Mouse (Mus musculus) CH12.LX (cell line): ENCODE data around the gene 4930402H24Rik. TPM values are rescaled to one million over a fixed set of nuclear protein-coding genes. Genes with fewer than 3 reads are reported as not detected.

Experiments used
- DNase-seq: peaks from one replicate; pipeline ENCODE4 v3.0.0-alpha.2; 2013; ENCODE audit errors: extremely low read depth
- H3K27ac ChIP-seq: 2 replicates; pipeline ENCODE4 v1.5.1; 2012; ENCODE audit warnings: low read depth, mild to moderate bottlenecking, control low read depth, moderate library complexity; ENCODE audit not compliant: insufficient read depth
- H3K27me3 ChIP-seq: replicated peaks from 2 replicates; pipeline ENCODE3; 2012; ENCODE audit warnings: inconsistent platforms
- H3K36me3 ChIP-seq, 2 experiments: replicated peaks in 1 of 2; 2 replicates each; pipeline versions ENCODE3 to v1.6.1; 2012; ENCODE audit warnings: inconsistent platforms in 1 of 2, low read length in 1 of 2, mild to moderate bottlenecking in 1 of 2, mixed read lengths in 1 of 2, moderate library complexity in 1 of 2; ENCODE audit not compliant: control insufficient read depth in 1 of 2, insufficient read depth in 1 of 2
- H3K4me1 ChIP-seq, 2 experiments: 2 replicates each; pipeline ENCODE4 v1.6.1; 2012; ENCODE audit warnings: inconsistent platforms in 1 of 2, moderate library complexity in 1 of 2; ENCODE audit not compliant: insufficient read depth in 2 of 2, control insufficient read depth in 1 of 2
- H3K4me2 ChIP-seq: 2 replicates; pipeline ENCODE4 v1.6.1; 2012; ENCODE audit warnings: low read depth, mild to moderate bottlenecking, control low read depth; ENCODE audit not compliant: poor library complexity, insufficient read depth, severe bottlenecking
- H3K4me3 ChIP-seq, 3 experiments: fragments of 150-350 bp in 1 of 3; sonication (generic) in 1 of 3; replicated peaks in 1 of 3; 2 replicates each; pipeline versions ENCODE3 to v1.5.1; 2011 to 2012; ENCODE audit warnings: low read depth in 2 of 3, low read length in 2 of 3, mild to moderate bottlenecking in 2 of 3, moderate library complexity in 2 of 3, control low read depth in 1 of 3, improper control_type of control experiment in 1 of 3, inconsistent platforms in 1 of 3, mixed read lengths in 1 of 3; ENCODE audit not compliant: poor library complexity in 1 of 3
- H3K79me2 ChIP-seq: replicated peaks from 2 replicates; pipeline ENCODE4 v1.6.1; 2012; ENCODE audit warnings: mild to moderate bottlenecking, moderate library complexity; ENCODE audit not compliant: control insufficient read depth, poor library complexity, insufficient read depth, severe bottlenecking; ENCODE audit errors: extremely low read depth
- H3K9ac ChIP-seq: 2 replicates; pipeline ENCODE4 v1.6.1; 2012; ENCODE audit warnings: low read depth, mild to moderate bottlenecking, control low read depth, moderate library complexity; ENCODE audit not compliant: insufficient read depth
- H3K9me3 ChIP-seq: replicated peaks from 2 replicates; pipeline ENCODE3; 2012; ENCODE audit warnings: low read length, inconsistent platforms, mixed read lengths
- CHD2 ChIP-seq: IDR thresholded peaks from 2 replicates; pipeline ENCODE4 v1.6.1; 2011; ENCODE audit warnings: low read length, improper control_type of control experiment
- CTCF ChIP-seq, 2 experiments: IDR thresholded peaks in 1 of 2; conservative IDR thresholded peaks in 1 of 2; 2 replicates each; pipeline ENCODE4 v1.5.1; 2011 to 2012; ENCODE audit warnings: low read depth in 2 of 2, low read length in 2 of 2, improper control_type of control experiment in 1 of 2, inconsistent platforms in 1 of 2, mild to moderate bottlenecking in 1 of 2, moderate library complexity in 1 of 2
- MAX ChIP-seq: IDR thresholded peaks from 2 replicates; pipeline ENCODE4 v1.6.1; 2011; ENCODE audit warnings: low read length, improper control_type of control experiment
- MXI1 ChIP-seq: IDR thresholded peaks from 2 replicates; pipeline ENCODE4 v1.6.1; 2011; ENCODE audit warnings: mild to moderate bottlenecking, low read depth, low read length, improper control_type of control experiment
- MYC ChIP-seq: IDR thresholded peaks from 2 replicates; pipeline ENCODE4 v1.6.1; 2011; ENCODE audit warnings: low read depth, mild to moderate bottlenecking, improper control_type of control experiment, low read length
- PAX5 ChIP-seq: IDR thresholded peaks from 2 replicates; pipeline ENCODE4 v1.6.1; 2012; ENCODE audit warnings: low read length, inconsistent platforms, mixed read lengths
- POLR2A ChIP-seq: IDR thresholded peaks from 2 replicates; pipeline ENCODE4 v1.6.1; 2011; ENCODE audit warnings: low read depth, mild to moderate bottlenecking, improper control_type of control experiment, low read length
- SMC3 ChIP-seq: IDR thresholded peaks from 2 replicates; pipeline ENCODE4 v1.6.1; 2011; ENCODE audit warnings: low read depth, low read length, improper control_type of control experiment
- USF1 ChIP-seq: IDR thresholded peaks from 2 replicates; pipeline ENCODE4 v1.6.1; 2014; ENCODE audit warnings: low read depth, mild to moderate bottlenecking, inconsistent platforms, low read length, improper control_type of control experiment
- dilution Hi-C: fragments of 300-500 bp; cut with MboI; formaldehyde crosslinking; loops from 2 replicates; pipeline ENCODE4 v1.14.3; 2020; ENCODE audit warnings: low sequenced_read_pairs; ENCODE audit not compliant: extremely low pct_unique_long_range_greater_than_20kb, extremely low pct_ligation_motif_present
- in situ Hi-C: fragments of 300-500 bp; cut with MboI; formaldehyde crosslinking; loops from 3 replicates; pipeline ENCODE4 v1.14.3; 2019; ENCODE audit warnings: low sequenced_read_pairs, low pct_ligation_motif_present, low pct_unique_long_range_greater_than_20kb, mixed read lengths
- polyA plus RNA-seq: library from polyadenylated mRNA; unstranded; fragments of >175 nt; gene quantifications from 2 replicates; pipeline ENCODE4 v1.2.1, GENCODE M21; 2012; ENCODE audit warnings: low read depth; ENCODE audit not compliant: insufficient read length
- total RNA-seq, 2 experiments: library from RNA; depleted of rRNA; stranded (reverse); fragments of 300-350 nt in 1 of 2; fragments of >200 nt in 1 of 2; gene quantifications; 2 replicates each; pipeline ENCODE4 v1.2.3; 2012 to 2014

The 4930402H24Rik gene
- total and polyA plus RNA-seq, 3 experiments, result 4.2 to 4.8 (median 4.2) TPM

- Histone ChIP-seq H3K9me3 (no peaks in the 10 kb centered on the region), H3K36me3 (peaks cover 71 to 96% of the 10 kb centered on the region in 2 experiments), H3K4me2 (no peak overlapping the region), H3K27ac (no peak overlapping the region), H3K79me2 (no peaks in the 10 kb centered on the region), H3K27me3 (no peaks in the 10 kb centered on the region), H3K4me3 (no peak overlapping the region), H3K4me1 (peaks cover 0 to 14% of the 10 kb centered on the region in 2 experiments; a peak in 2 of 4 replicates), H3K9ac (no peak overlapping the region)
- in situ Hi-C loops (no loop called here), dilution Hi-C loops (no loop called here)
- DNase-seq, result no peak
- TF ChIP-seq POLR2A (no peak), CHD2 (no peak), MYC (no peak)
Measured at GRCm38 (mm10) chr2:130657541-130657940, 248.7 kb downstream of the 4930402H24Rik start.

DNA sequence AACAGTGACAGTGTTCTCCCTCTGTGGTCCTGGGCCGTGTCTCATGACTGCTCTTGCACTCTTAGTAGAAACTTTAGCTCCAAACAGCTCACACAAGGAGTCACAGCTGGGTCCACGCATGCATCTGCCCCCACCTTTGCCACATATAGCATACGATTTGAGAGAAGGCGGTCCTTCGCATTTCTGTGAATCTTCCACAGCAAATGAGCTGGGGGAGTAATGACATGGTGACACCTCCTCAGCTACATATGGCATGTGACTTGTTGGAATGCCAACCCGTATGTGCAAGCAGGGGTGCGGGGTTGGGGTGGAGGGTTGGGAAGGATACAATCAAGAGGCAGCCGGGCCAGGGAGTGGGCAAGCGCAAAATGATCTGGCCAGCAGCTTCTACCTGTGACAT, 249.7 kb downstream of the 4930402H24Rik start:
- TF ChIP-seq CTCF (conservative IDR thresholded peaks at IDR 0.05 in 1 of 2, IDR thresholded peaks at IDR 0.05 in 1 of 2; ENCODE audit: low read depth in 2 of 2, low read length in 2 of 2), result no peak
- no peak for TF ChIP-seq PAX5
- no peak for TF ChIP-seq USF1
- TF ChIP-seq CHD2, result no peak
- no peak for TF ChIP-seq MXI1
- TF ChIP-seq SMC3, result no peak
- no peak for TF ChIP-seq MAX
- Histone ChIP-seq H3K79me2 (no peaks in the 10 kb centered on the region), H3K4me1 (peaks cover 0 to 4% of the 10 kb centered on the region in 2 experiments; a peak in 2 of 4 replicates), H3K27ac (no peak overlapping the region), H3K4me2 (no peak overlapping the region), H3K9ac (no peak overlapping the region), H3K9me3 (no peaks in the 10 kb centered on the region), H3K27me3 (no peaks in the 10 kb centered on the region), H3K4me3 (no peak overlapping the region), H3K36me3 (peaks cover 67 to 93% of the 10 kb centered on the region in 2 experiments)
- in situ Hi-C loops, result no loop called here
- DNase-seq, result no peak
- dilution Hi-C loops, result no loop called here

Other genes starting within 250 kb of the 4930402H24Rik start
- 72.7 and 77.9 TPM in 2 replicates for gene Ddrgk1, start 241.7 kb downstream of the 4930402H24Rik start, total RNA-seq (2012; rRNA removed)
- gene Ddrgk1, start 241.7 kb downstream of the 4930402H24Rik start, total RNA-seq (2014; rRNA removed), result 50.4 and 51.7 TPM in 2 replicates
- gene Ddrgk1, start 241.7 kb downstream of the 4930402H24Rik start, polyA plus RNA-seq, result 93.1 and 114 TPM in 2 replicates
- 59.1 and 89.6 TPM in 2 replicates for gene Itpa, start 238.8 kb downstream of the 4930402H24Rik start, total RNA-seq (2012; rRNA removed)
- 121 and 123 TPM in 2 replicates for gene Itpa, start 238.8 kb downstream of the 4930402H24Rik start, total RNA-seq (2014; rRNA removed)
- 53.3 and 70.8 TPM in 2 replicates for gene Itpa, start 238.8 kb downstream of the 4930402H24Rik start, polyA plus RNA-seq
- 0.21 and 0.42 TPM in 2 replicates for gene Slc4a11, start 208.9 kb downstream of the 4930402H24Rik start, total RNA-seq (2012; rRNA removed)
- gene Slc4a11, start 208.9 kb downstream of the 4930402H24Rik start, total RNA-seq (2014; rRNA removed), result 0.27 TPM in 1 of 2 replicates, not detected in the other
- gene Slc4a11, start 208.9 kb downstream of the 4930402H24Rik start, polyA plus RNA-seq, result 0.19 and 0.30 TPM in 2 replicates
- 4.4 and 4.5 TPM in 2 replicates for gene Atrn, start 89 bp upstream of the 4930402H24Rik start, total RNA-seq (2012; rRNA removed)
- gene Atrn, start 89 bp upstream of the 4930402H24Rik start, total RNA-seq (2014; rRNA removed), result 4.0 TPM in 2 replicates
- 4.9 and 5.8 TPM in 2 replicates for gene Atrn, start 89 bp upstream of the 4930402H24Rik start, polyA plus RNA-seq
- not detected in 2 replicates for gene Gfra4, start 136.7 kb upstream of the 4930402H24Rik start, total RNA-seq (2012; rRNA removed)
- not detected in 2 replicates for gene Gfra4, start 136.7 kb upstream of the 4930402H24Rik start, total RNA-seq (2014; rRNA removed)
- gene Gfra4, start 136.7 kb upstream of the 4930402H24Rik start, polyA plus RNA-seq, result not detected in 2 replicates
- gene Adam33, start 157.4 kb upstream of the 4930402H24Rik start, total RNA-seq (2012; rRNA removed), result 0.17 TPM in 2 replicates
- not detected in 2 replicates for gene Adam33, start 157.4 kb upstream of the 4930402H24Rik start, total RNA-seq (2014; rRNA removed)
- gene Adam33, start 157.4 kb upstream of the 4930402H24Rik start, polyA plus RNA-seq, result 0.21 and 0.44 TPM in 2 replicates
- gene Siglec1, start 180.4 kb upstream of the 4930402H24Rik start, total RNA-seq (2012; rRNA removed), result 0.04 TPM in 1 of 2 replicates, not detected in the other
- not detected in 2 replicates for gene Siglec1, start 180.4 kb upstream of the 4930402H24Rik start, total RNA-seq (2014; rRNA removed)
- gene Siglec1, start 180.4 kb upstream of the 4930402H24Rik start, polyA plus RNA-seq, result 0.05 TPM in 1 of 2 replicates, not detected in the other
- gene Hspa12b, start 220.9 kb upstream of the 4930402H24Rik start, total RNA-seq (2012; rRNA removed), result 1.3 and 1.7 TPM in 2 replicates
- gene Hspa12b, start 220.9 kb upstream of the 4930402H24Rik start, total RNA-seq (2014; rRNA removed), result 0.24 and 0.56 TPM in 2 replicates
- 2.0 TPM in 2 replicates for gene Hspa12b, start 220.9 kb upstream of the 4930402H24Rik start, polyA plus RNA-seq
- gene Gm11037, start 227.1 kb upstream of the 4930402H24Rik start, total RNA-seq (2012; rRNA removed), result not detected in 2 replicates
- not detected in 2 replicates for gene Gm11037, start 227.1 kb upstream of the 4930402H24Rik start, total RNA-seq (2014; rRNA removed)
- not detected in 2 replicates for gene Gm11037, start 227.1 kb upstream of the 4930402H24Rik start, polyA plus RNA-seq